Mouse (Mus musculus): ENCODE results near the gene Otub1. TPM values are rescaled to one million over a fixed set of nuclear protein-coding genes. Genes with fewer than 3 reads are reported as not detected.

Gene Otub1
- total and polyA plus RNA-seq, 2 experiments, result 39.5 to 61.2 TPM

- DNase-seq (ENCODE audit: extremely low read depth, low read depth, low spot score), result no peak
- Histone ChIP-seq H3K4me3 (ENCODE audit: insufficient read depth, low read depth, low read length) (no peak overlapping the region), H3K4me1 (ENCODE audit: control insufficient read depth, insufficient read depth, low read length) (no peaks in the 10 kb centered on the region), H3K79me2 (ENCODE audit: control insufficient read depth, insufficient read depth, low read length) (no peaks in the 10 kb centered on the region), H3K9ac (ENCODE audit: low read depth, low read length) (no peak overlapping the region), H3K27me3 (ENCODE audit: control insufficient read depth, insufficient read depth, low read length) (no peaks in the 10 kb centered on the region), H3K27ac (replicated peaks; ENCODE audit: insufficient read depth, low read depth, low read length) (no peak overlapping the region), H3K36me3 (ENCODE audit: control insufficient read depth, insufficient read depth, low read length) (no peaks in the 10 kb centered on the region)
- no peak for TF ChIP-seq POLR2A (IDR thresholded peaks at IDR 0.05; ENCODE audit: extremely low read depth, insufficient read depth, low read length)
- TF ChIP-seq CTCF (IDR thresholded peaks at IDR 0.05; ENCODE audit: low read depth, low read length), result no peak
- 94% methylated on average over 7 of the region's 7 CpGs for WGBS
These were observed 56.9 kb downstream of the Otub1 start for GRCm38 (mm10) chr19:7149158-7149685.

- H3K36me3 ChIP-seq (ENCODE audit: control insufficient read depth, insufficient read depth, low read length), result no peaks in the 10 kb centered on the region
- WGBS, result 85% methylated on average over 8 of the region's 8 CpGs
- no peak overlapping the region for H3K9ac ChIP-seq (ENCODE audit: low read depth, low read length)
- no peaks in the 10 kb centered on the region for H3K79me2 ChIP-seq (ENCODE audit: control insufficient read depth, insufficient read depth, low read length)
- TF ChIP-seq CTCF (IDR thresholded peaks at IDR 0.05; ENCODE audit: low read depth, low read length) (no peak), POLR2A (IDR thresholded peaks at IDR 0.05; ENCODE audit: extremely low read depth, insufficient read depth, low read length) (no peak)
- no peaks in the 10 kb centered on the region for H3K27me3 ChIP-seq (ENCODE audit: control insufficient read depth, insufficient read depth, low read length)
- H3K27ac ChIP-seq (replicated peaks; ENCODE audit: insufficient read depth, low read depth, low read length), result no peak overlapping the region
- DNase-seq (ENCODE audit: extremely low read depth, low read depth, low spot score), result no peak
- no peak overlapping the region for H3K4me3 ChIP-seq (ENCODE audit: insufficient read depth, low read depth, low read length)
- peaks cover 1% of the 10 kb centered on the region; the same call in 1 of the 2 replicates for H3K4me1 ChIP-seq (ENCODE audit: control insufficient read depth, insufficient read depth, low read length)
These were observed 57.5 kb downstream of the Otub1 start for GRCm38 (mm10) chr19:7148541-7149085.

Other genes starting within 250 kb of the Otub1 start
- 14.0 and 24.0 TPM in 2 replicates for gene Ppp1r14b, start 231.3 kb downstream of the Otub1 start, total RNA-seq (2014; rRNA removed)
- 34.5 and 38.2 TPM in 2 replicates for gene Ppp1r14b, start 231.3 kb downstream of the Otub1 start, polyA plus RNA-seq (2012; rRNA removed)
- 5.9 and 9.6 TPM in 2 replicates for gene Plcb3, start 229.8 kb downstream of the Otub1 start, total RNA-seq (2014; rRNA removed)
- gene Plcb3, start 229.8 kb downstream of the Otub1 start, polyA plus RNA-seq (2012; rRNA removed), result 15.7 and 27.6 TPM in 2 replicates
- gene Fkbp2, start 225.8 kb downstream of the Otub1 start, total RNA-seq (2014; rRNA removed), result 66.2 and 92.8 TPM in 2 replicates
- 60.0 and 97.3 TPM in 2 replicates for gene Fkbp2, start 225.8 kb downstream of the Otub1 start, polyA plus RNA-seq (2012; rRNA removed)
- gene Vegfb, start 218.7 kb downstream of the Otub1 start, total RNA-seq (2014; rRNA removed), result 1.9 and 3.2 TPM in 2 replicates
- gene Vegfb, start 218.7 kb downstream of the Otub1 start, polyA plus RNA-seq (2012; rRNA removed), result 16.8 and 20.4 TPM in 2 replicates
- 11.2 and 13.3 TPM in 2 replicates for gene Dnajc4, start 213.7 kb downstream of the Otub1 start, total RNA-seq (2014; rRNA removed)
- gene Dnajc4, start 213.7 kb downstream of the Otub1 start, polyA plus RNA-seq (2012; rRNA removed), result 22.3 and 23.7 TPM in 2 replicates
- 14.4 and 16.4 TPM in 2 replicates for gene Nudt22, start 210.2 kb downstream of the Otub1 start, total RNA-seq (2014; rRNA removed)
- 29.3 and 30.9 TPM in 2 replicates for gene Nudt22, start 210.2 kb downstream of the Otub1 start, polyA plus RNA-seq (2012; rRNA removed)
- 2.0 and 3.0 TPM in 2 replicates for gene Trpt1, start 210.2 kb downstream of the Otub1 start, total RNA-seq (2014; rRNA removed)
- gene Trpt1, start 210.2 kb downstream of the Otub1 start, polyA plus RNA-seq (2012; rRNA removed), result 7.0 and 7.9 TPM in 2 replicates
- gene Fermt3, start 186.8 kb downstream of the Otub1 start, total RNA-seq (2014; rRNA removed), result 3.1 and 3.4 TPM in 2 replicates
- gene Fermt3, start 186.8 kb downstream of the Otub1 start, polyA plus RNA-seq (2012; rRNA removed), result 3.2 and 6.3 TPM in 2 replicates
- gene Stip1, start 166.3 kb downstream of the Otub1 start, total RNA-seq (2014; rRNA removed), result 44.9 and 49.4 TPM in 2 replicates
- gene Stip1, start 166.3 kb downstream of the Otub1 start, polyA plus RNA-seq (2012; rRNA removed), result 32.3 and 37.2 TPM in 2 replicates
- gene Macrod1, start 149.5 kb downstream of the Otub1 start, total RNA-seq (2014; rRNA removed), result 12.2 and 15.0 TPM in 2 replicates
- 115 and 120 TPM in 2 replicates for gene Macrod1, start 149.5 kb downstream of the Otub1 start, polyA plus RNA-seq (2012; rRNA removed)
- gene Flrt1, start 100.6 kb downstream of the Otub1 start, total RNA-seq (2014; rRNA removed), result 0.09 and 0.40 TPM in 2 replicates
- 0.27 and 0.31 TPM in 2 replicates for gene Flrt1, start 100.6 kb downstream of the Otub1 start, polyA plus RNA-seq (2012; rRNA removed)
- gene Cox8a, start 11.3 kb upstream of the Otub1 start, total RNA-seq (2014; rRNA removed), result 252 and 362 TPM in 2 replicates
- gene Cox8a, start 11.3 kb upstream of the Otub1 start, polyA plus RNA-seq (2012; rRNA removed), result 1,697 and 1,918 TPM in 2 replicates
- 5.3 and 7.1 TPM in 2 replicates for gene Naa40, start 34.9 kb upstream of the Otub1 start, total RNA-seq (2014; rRNA removed)
- gene Naa40, start 34.9 kb upstream of the Otub1 start, polyA plus RNA-seq (2012; rRNA removed), result 6.1 and 9.7 TPM in 2 replicates
- 0.13 and 0.55 TPM in 2 replicates for gene Rcor2, start 61.0 kb upstream of the Otub1 start, total RNA-seq (2014; rRNA removed)
- gene Rcor2, start 61.0 kb upstream of the Otub1 start, polyA plus RNA-seq (2012; rRNA removed), result 0.10 and 0.57 TPM in 2 replicates
- gene Mark2, start 135.5 kb upstream of the Otub1 start, total RNA-seq (2014; rRNA removed), result 4.6 and 7.0 TPM in 2 replicates
- gene Mark2, start 135.5 kb upstream of the Otub1 start, polyA plus RNA-seq (2012; rRNA removed), result 17.2 and 19.8 TPM in 2 replicates
- gene Spindoc, start 176.7 kb upstream of the Otub1 start, total RNA-seq (2014; rRNA removed), result 1.3 and 1.4 TPM in 2 replicates
- 3.0 and 4.4 TPM in 2 replicates for gene Spindoc, start 176.7 kb upstream of the Otub1 start, polyA plus RNA-seq (2012; rRNA removed)
- 1.7 and 2.3 TPM in 2 replicates for gene 2700081O15Rik, start 211.3 kb upstream of the Otub1 start, total RNA-seq (2014; rRNA removed)
- 1.4 and 2.9 TPM in 2 replicates for gene 2700081O15Rik, start 211.3 kb upstream of the Otub1 start, polyA plus RNA-seq (2012; rRNA removed)

Measured in liver, adult 2 months (tissue).